Mouse (Mus musculus): ENCODE measurements around the gene Rasl10b.

GRCm38 (mm10) chr11:83468765-83469164 is 59.8 kb downstream of the Rasl10b start:
- TF ChIP-seq CTCF (IDR thresholded peaks at IDR 0.05; ENCODE audit: extremely low read depth, insufficient read depth, insufficient read length, insufficient replicate concordance) (no peak), POLR2A (IDR thresholded peaks at IDR 0.05; ENCODE audit: low read depth, low read length) (no peak)

All from spleen, adult 2 months (tissue).